Mouse (Mus musculus) hindbrain, embryonic 14.5 days (tissue): ENCODE measurements around the gene Myo3b. TPM values are rescaled to one million over a fixed set of nuclear protein-coding genes. Genes with fewer than 3 reads are reported as not detected.
"Not testable (repeated sequence)": the region's sequence is repeated elsewhere in the genome, so short reads cannot be mapped to it uniquely, and the experiment has no call there.

Experiments used
- ATAC-seq: fragments of 200-750 bp; cut with Nextera tagmentation; 2 replicates; pipeline ENCODE4 v1.8.0; 2017; ENCODE audit warnings: moderate number of reproducible peaks, mild to moderate bottlenecking, moderate TSS enrichment, moderate library complexity; ENCODE audit not compliant: low FRiP score
- DNase-seq: peaks from one replicate; pipeline ENCODE4 v3.0.0-alpha.2; 2015; ENCODE audit warnings: low spot score
- H3K27ac ChIP-seq: fragments of 300-500 bp; sonication (generic); 2 replicates; pipeline ENCODE4 v1.5.1; 2014; ENCODE audit warnings: mild to moderate bottlenecking, moderate library complexity
- H3K27me3 ChIP-seq: fragments of 300-500 bp; sonication (generic); 2 replicates; pipeline ENCODE4 v1.6.1; 2014; ENCODE audit warnings: mild to moderate bottlenecking, low read length, mixed read lengths; ENCODE audit not compliant: control insufficient read depth, insufficient read depth
- H3K36me3 ChIP-seq: fragments of 300-500 bp; sonication (generic); replicated peaks from 2 replicates; pipeline ENCODE4 v1.6.1; 2014; ENCODE audit not compliant: control insufficient read depth, insufficient read depth
- H3K4me1 ChIP-seq: fragments of 300-500 bp; sonication (generic); replicated peaks from 2 replicates; pipeline ENCODE4 v1.6.1; 2014; ENCODE audit warnings: antibody characterized with exemption, low read length, mixed read lengths; ENCODE audit not compliant: control insufficient read depth, insufficient read depth
- H3K4me2 ChIP-seq: fragments of 300-500 bp; sonication (generic); replicated peaks from 2 replicates; pipeline ENCODE4 v1.6.1; 2014; ENCODE audit warnings: mild to moderate bottlenecking, moderate library complexity
- H3K4me3 ChIP-seq: fragments of 300-500 bp; sonication (generic); replicated peaks from 2 replicates; pipeline ENCODE4 v1.5.1; 2014; ENCODE audit warnings: mild to moderate bottlenecking, low read length
- H3K9ac ChIP-seq: fragments of 300-500 bp; sonication (generic); 2 replicates; pipeline ENCODE4 v1.6.1; 2014
- H3K9me3 ChIP-seq: fragments of 300-500 bp; sonication (generic); 2 replicates; pipeline ENCODE4 v1.6.1; 2016; ENCODE audit warnings: low read length; ENCODE audit not compliant: control insufficient read depth
- WGBS: fragments of 180-500 bp; shearing (Covaris S2); extraction: QIAGEN DNeasy Blood & Tissue Kit; methylation state at CpG from one replicate; pipeline ENCODE4 v1.1.7; 2014; 5-methylcytosine and 5-hydroxymethylcytosine counted together
- polyA plus RNA-seq: library from polyadenylated mRNA; unstranded; fragments of >200 nt; fragmentation: Nextera tagmentation; extraction: Ambion mirVana; gene quantifications from 2 replicates; pipeline ENCODE4 v1.2.1, GENCODE M21; 2014

Gene Myo3b
- polyA plus RNA-seq = 0.08 and 0.27 TPM in 2 replicates

DNA sequence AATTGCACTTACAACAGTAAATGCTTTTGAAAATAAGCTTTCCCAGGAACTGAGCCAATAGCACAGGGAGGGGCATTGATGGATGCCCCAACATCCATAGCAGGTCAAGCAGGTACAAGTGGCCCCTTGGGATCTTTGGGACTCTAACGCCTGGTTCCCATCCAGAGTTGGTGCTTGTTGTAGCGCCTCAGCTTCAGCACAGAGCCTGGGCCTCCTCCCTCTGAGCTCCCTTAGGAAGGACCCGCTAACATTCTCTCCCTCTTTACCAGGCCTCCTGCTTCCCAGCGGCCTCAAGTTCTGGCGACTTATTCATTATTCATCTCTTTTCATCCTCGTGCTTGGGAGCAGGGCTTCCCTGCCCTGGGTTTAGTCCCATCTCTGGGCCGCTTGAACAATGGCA, at the start of gene Myo3b:
Myo3b (plus strand) TSS at position 375 of the 400 bp plus-strand sequence.
- Histone ChIP-seq H3K27ac (no peak within 1 kb of the TSS), H3K4me1 (no peaks in the 10 kb centered on the region), H3K36me3 (no peaks in the 10 kb centered on the region), H3K9ac (no peak within 1 kb of the TSS), H3K4me3 (no peak within 1 kb of the TSS), H3K9me3 (no peaks in the 10 kb centered on the region), H3K4me2 (no peak within 1 kb of the TSS), H3K27me3 (no peaks in the 10 kb centered on the region)
- WGBS = 15% methylated on average over 7 of the region's 7 CpGs
- DNase-seq (no peak), ATAC-seq (no peak)

- H3K27ac ChIP-seq = no peak overlapping the region
- no peak overlapping the region for H3K9ac ChIP-seq
- 93% methylated on average over 6 of the region's 6 CpGs for WGBS
- DNase-seq (no peak), ATAC-seq (no peak)
- H3K4me2 ChIP-seq = no peak overlapping the region
- H3K4me1 ChIP-seq = no peaks in the 10 kb centered on the region
- H3K36me3 ChIP-seq = peaks cover 58% of the 10 kb centered on the region
- H3K9me3 ChIP-seq = no peaks in the 10 kb centered on the region
- H3K27me3 ChIP-seq = no peaks in the 10 kb centered on the region
- H3K4me3 ChIP-seq = no peak overlapping the region
Measured at GRCm38 (mm10) chr2:69989224-69989623, 49.7 kb upstream of the Myo3b start.

GRCm38 (mm10) chr2:69990647-69991046, 48.3 kb upstream of the Myo3b start:
- H3K9ac ChIP-seq = no peak overlapping the region
- H3K27ac ChIP-seq = no peak overlapping the region
- no peak overlapping the region for H3K4me3 ChIP-seq
- no peaks in the 10 kb centered on the region for H3K4me1 ChIP-seq
- no peak overlapping the region for H3K4me2 ChIP-seq
- H3K36me3 ChIP-seq = peaks cover 59% of the 10 kb centered on the region
- 50% methylated on average over 2 of the region's 2 CpGs for WGBS
- no peak for ATAC-seq
- no peak for DNase-seq
- H3K9me3 ChIP-seq = no peaks in the 10 kb centered on the region
- no peaks in the 10 kb centered on the region for H3K27me3 ChIP-seq

DNA sequence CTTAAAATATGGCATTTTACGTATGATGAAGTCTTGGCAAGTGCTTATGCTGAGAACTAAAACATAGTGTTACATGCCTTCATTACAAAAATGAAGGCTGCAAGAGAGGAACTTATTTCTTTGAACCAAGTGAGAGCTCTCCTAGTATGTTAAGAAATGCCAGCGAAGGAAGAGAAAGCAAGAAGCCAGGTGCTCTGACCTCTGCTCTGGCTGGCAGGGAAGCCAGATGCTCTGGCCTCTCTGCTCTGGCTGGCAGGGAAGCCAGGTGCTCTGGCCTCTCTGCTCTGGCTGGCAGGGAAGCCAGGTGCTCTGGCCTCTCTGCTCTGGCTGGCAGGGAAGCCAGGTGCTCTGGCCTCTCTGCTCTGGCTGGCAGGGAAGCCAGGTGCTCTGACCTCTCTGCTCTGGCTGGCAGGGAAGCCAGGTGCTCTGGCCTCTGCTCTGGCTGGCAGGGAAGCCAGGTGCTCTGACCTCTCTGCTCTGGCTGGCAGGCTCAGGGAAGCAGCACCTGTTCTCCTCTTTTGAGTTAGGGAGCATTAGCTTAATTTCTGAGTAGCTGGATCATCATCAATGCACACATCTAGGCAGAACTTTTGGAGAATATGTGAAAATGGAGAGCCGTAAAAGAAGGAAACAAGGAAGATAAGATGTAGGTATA, 44.7 kb upstream of the Myo3b start:
- 96% methylated on average over 3 of the region's 3 CpGs for WGBS
- not testable (repeated sequence) for H3K27me3 ChIP-seq, H3K4me1 ChIP-seq, H3K9ac ChIP-seq, H3K27ac ChIP-seq, ATAC-seq, DNase-seq, H3K4me2 ChIP-seq, H3K9me3 ChIP-seq, H3K4me3 ChIP-seq
- peaks cover 62% of the 10 kb centered on the region for H3K36me3 ChIP-seq

- DNase-seq = no peak
- 94% methylated on average over 2 of the region's 2 CpGs for WGBS
- ATAC-seq = no peak
- Histone ChIP-seq H3K9me3 (no peaks in the 10 kb centered on the region), H3K4me2 (no peak overlapping the region), H3K9ac (no peak overlapping the region), H3K4me3 (no peak overlapping the region), H3K36me3 (peaks cover 57% of the 10 kb centered on the region), H3K4me1 (no peaks in the 10 kb centered on the region), H3K27ac (no peak overlapping the region), H3K27me3 (no peaks in the 10 kb centered on the region)
Measured at GRCm38 (mm10) chr2:69994779-69995178, 44.1 kb upstream of the Myo3b start.

- H3K27ac ChIP-seq = no peak overlapping the region
- 67% methylated on average over 7 of the region's 7 CpGs for WGBS
- H3K36me3 ChIP-seq = peaks cover 43% of the 10 kb centered on the region
- H3K4me1 ChIP-seq = no peaks in the 10 kb centered on the region
- no peak for ATAC-seq
- H3K27me3 ChIP-seq = no peaks in the 10 kb centered on the region
- H3K9me3 ChIP-seq = no peaks in the 10 kb centered on the region
- DNase-seq = no peak
- no peak overlapping the region for H3K4me2 ChIP-seq
- no peak overlapping the region for H3K4me3 ChIP-seq
- no peak overlapping the region for H3K9ac ChIP-seq
Measured at GRCm38 (mm10) chr2:69999097-69999770, 39.7 kb upstream of the Myo3b start.

DNA sequence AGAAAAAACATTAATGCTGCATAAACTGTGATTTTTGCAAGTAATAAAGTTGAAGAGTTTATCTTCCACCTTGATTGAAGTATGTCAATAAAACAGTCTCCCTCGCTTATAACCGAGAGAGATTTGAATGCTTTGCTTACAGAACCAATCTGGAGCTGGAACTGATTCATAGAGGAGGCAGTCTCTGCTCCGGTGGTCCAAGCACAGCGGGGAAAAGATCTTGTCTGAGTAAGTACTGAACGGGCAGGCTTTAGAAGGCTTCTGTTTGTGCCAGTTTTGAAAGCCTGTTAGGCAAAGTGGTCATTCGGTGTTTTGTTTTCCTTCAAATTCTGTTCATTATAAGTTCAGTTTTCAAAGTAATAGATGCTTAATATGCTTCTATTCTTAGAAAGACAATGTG, 38.6 kb upstream of the Myo3b start:
- Histone ChIP-seq H3K27ac (no peak overlapping the region), H3K36me3 (peaks cover 43% of the 10 kb centered on the region), H3K27me3 (no peaks in the 10 kb centered on the region), H3K9me3 (no peaks in the 10 kb centered on the region), H3K4me1 (no peaks in the 10 kb centered on the region), H3K4me3 (no peak overlapping the region), H3K4me2 (no peak overlapping the region), H3K9ac (no peak overlapping the region)
- DNase-seq (no peak), ATAC-seq (no peak)
- 82% methylated on average over 6 of the region's 6 CpGs for WGBS

- no peaks in the 10 kb centered on the region for H3K9me3 ChIP-seq
- ATAC-seq = no peak
- 93% methylated on average over 2 of the region's 2 CpGs for WGBS
Measured at GRCm38 (mm10) chr2:70006492-70006891, 32.4 kb upstream of the Myo3b start.

DNA sequence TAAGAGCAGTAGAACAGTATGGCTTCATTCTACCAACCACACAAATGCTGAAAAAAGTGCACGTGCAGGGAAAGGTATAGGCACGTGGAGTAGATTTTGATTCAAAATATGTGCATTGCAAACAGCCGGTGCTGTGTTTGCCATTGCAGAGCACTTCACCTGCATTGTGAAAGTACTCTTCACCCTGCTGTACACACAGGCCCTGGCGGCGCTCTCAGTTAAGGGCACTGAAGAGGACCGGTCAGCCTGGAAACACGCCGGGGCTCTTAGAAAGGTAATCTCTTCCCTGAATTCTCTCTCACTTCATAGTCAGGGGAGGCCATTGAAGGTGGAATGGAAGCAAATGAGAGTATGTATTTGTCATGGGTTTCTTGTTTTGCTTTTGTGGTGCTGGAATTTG, 26.0 kb upstream of the Myo3b start:
- H3K4me3 ChIP-seq = no peak overlapping the region
- H3K4me1 ChIP-seq = no peaks in the 10 kb centered on the region
- H3K27ac ChIP-seq = no peak overlapping the region
- H3K27me3 ChIP-seq = no peaks in the 10 kb centered on the region
- H3K4me2 ChIP-seq = no peak overlapping the region
- ATAC-seq = no peak
- 97% methylated on average over 8 of the region's 8 CpGs for WGBS
- H3K9ac ChIP-seq = no peak overlapping the region
- no peaks in the 10 kb centered on the region for H3K9me3 ChIP-seq
- H3K36me3 ChIP-seq = peaks cover 55% of the 10 kb centered on the region
- DNase-seq = no peak

More at GRCm38 (mm10) chr2:70006492-70006891, 32.4 kb upstream of the Myo3b start:
- no peaks in the 10 kb centered on the region for H3K4me1 ChIP-seq
- DNase-seq = no peak
- no peak overlapping the region for H3K4me3 ChIP-seq
- H3K9ac ChIP-seq = no peak overlapping the region
- H3K36me3 ChIP-seq = peaks cover 46% of the 10 kb centered on the region
- no peak overlapping the region for H3K4me2 ChIP-seq
- no peaks in the 10 kb centered on the region for H3K27me3 ChIP-seq
- no peak overlapping the region for H3K27ac ChIP-seq
